Mouse (Mus musculus) lung, postnatal 0 days (tissue): ENCODE results near the gene S100b. TPM values are rescaled to one million over a fixed set of nuclear protein-coding genes. Genes with fewer than 3 reads are reported as not detected.

Source experiments
- ATAC-seq: fragments of 200-750 bp; cut with Nextera tagmentation; 2 replicates; pipeline ENCODE4 v1.8.0; 2017; ENCODE audit warnings: moderate library complexity
- DNase-seq: peaks from one replicate; pipeline ENCODE4 v3.0.0-alpha.2; 2016; ENCODE audit warnings: low spot score
- H3K27ac ChIP-seq: fragments of 300-500 bp; sonication (generic); 2 replicates; pipeline ENCODE4 v1.5.1; 2014; ENCODE audit warnings: antibody characterized with exemption, mild to moderate bottlenecking, low read length, mixed read lengths
- H3K27me3 ChIP-seq: fragments of 300-500 bp; sonication (generic); replicated peaks from 2 replicates; pipeline ENCODE4 v1.6.1; 2014; ENCODE audit warnings: low read length, mixed read lengths; ENCODE audit not compliant: insufficient read depth
- H3K36me3 ChIP-seq: fragments of 300-500 bp; sonication (generic); 2 replicates; pipeline ENCODE4 v1.6.1; 2014; ENCODE audit warnings: low read length, mixed read lengths; ENCODE audit not compliant: insufficient read depth
- H3K4me1 ChIP-seq: fragments of 300-500 bp; sonication (generic); 2 replicates; pipeline ENCODE4 v1.6.1; 2014; ENCODE audit warnings: antibody characterized with exemption, low read depth, low read length, mixed read lengths; ENCODE audit not compliant: insufficient read depth
- H3K4me2 ChIP-seq: fragments of 300-500 bp; sonication (generic); replicated peaks from 2 replicates; pipeline ENCODE4 v1.6.1; 2014; ENCODE audit warnings: low read depth, mild to moderate bottlenecking, low read length, moderate library complexity, mixed read lengths
- H3K4me3 ChIP-seq: fragments of 300-500 bp; sonication (generic); 2 replicates; pipeline ENCODE4 v1.5.1; 2014; ENCODE audit warnings: low read depth, low read length
- H3K9ac ChIP-seq: fragments of 300-500 bp; sonication (generic); replicated peaks from 2 replicates; pipeline ENCODE4 v1.6.1; 2014; ENCODE audit warnings: low read depth, mild to moderate bottlenecking
- H3K9me3 ChIP-seq: fragments of 300-500 bp; sonication (generic); 2 replicates; pipeline ENCODE4 v1.6.1; 2016; ENCODE audit warnings: low read length, mixed read lengths
- CTCF ChIP-seq: IDR thresholded peaks from 2 replicates; pipeline ENCODE4 v1.5.1; 2016; ENCODE audit warnings: antibody characterized with exemption, mild to moderate bottlenecking
- EP300 ChIP-seq: IDR thresholded peaks from 2 replicates; pipeline ENCODE4 v1.6.1; 2016; ENCODE audit warnings: antibody characterized with exemption, mild to moderate bottlenecking, control low read depth
- WGBS: fragments of 180-500 bp; shearing (Covaris S2); extraction: QIAGEN DNeasy Blood & Tissue Kit; methylation state at CpG from one replicate; pipeline ENCODE4 v1.1.7; 2014; 5-methylcytosine and 5-hydroxymethylcytosine counted together
- polyA plus RNA-seq: library from polyadenylated mRNA; unstranded; fragments of >200 nt; fragmentation: Nextera tagmentation; extraction: Ambion mirVana; gene quantifications from 2 replicates; pipeline ENCODE4 v1.2.1, GENCODE M21; 2015

S100b gene
- polyA plus RNA-seq, 1 experiment from 2014 or later = 1.9 TPM

GRCm38 (mm10) chr10:76246601-76247000 lies 7.1 kb upstream of the S100b start:
- Histone ChIP-seq H3K4me3 (no peak overlapping the region), H3K4me1 (no peaks in the 10 kb centered on the region), H3K36me3 (no peaks in the 10 kb centered on the region), H3K4me2 (no peak overlapping the region), H3K27ac (no peak overlapping the region), H3K27me3 (no peaks in the 10 kb centered on the region), H3K9ac (no peak overlapping the region), H3K9me3 (no peaks in the 10 kb centered on the region)
- TF ChIP-seq EP300 (no peak), CTCF (no peak)
- WGBS = 25% methylated on average over 4 of the region's 4 CpGs
- no peak for ATAC-seq
- DNase-seq = no peak

DNA sequence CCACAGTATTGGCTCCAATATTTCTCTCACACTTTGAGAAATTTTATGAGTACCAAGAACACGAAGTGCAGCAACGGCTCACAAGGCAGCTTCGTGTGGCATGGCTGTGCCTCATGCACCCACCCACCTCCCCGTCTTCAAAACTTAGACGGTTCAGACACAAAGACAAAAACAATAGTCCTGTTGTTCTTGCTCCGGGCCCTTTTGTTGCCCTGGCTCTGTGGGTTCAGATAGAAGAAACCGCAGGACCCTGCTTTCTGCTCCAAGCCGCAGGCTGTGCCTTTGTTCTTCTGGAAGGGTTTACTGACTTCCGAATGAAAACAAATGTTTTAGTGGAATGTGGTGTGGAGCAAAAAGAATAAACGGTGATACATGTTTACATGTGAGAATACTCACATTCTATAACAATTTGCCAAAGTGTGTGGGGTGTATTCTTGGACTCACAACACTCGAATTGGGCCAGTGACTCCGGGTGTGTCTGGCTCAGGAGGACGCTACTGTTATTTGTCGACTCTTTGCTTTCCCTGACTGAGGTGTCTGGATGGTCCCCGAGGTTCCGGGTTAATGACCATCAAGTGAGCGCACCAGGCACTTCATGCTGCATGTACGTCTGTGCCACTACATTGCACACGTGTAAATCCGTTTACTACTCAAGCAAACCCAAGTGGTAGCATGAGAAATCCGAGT lies 5.5 kb upstream of the S100b start:
- no peak overlapping the region for H3K4me3 ChIP-seq
- no peak overlapping the region for H3K9ac ChIP-seq
- WGBS = 49% methylated on average over 21 of the region's 21 CpGs
- no peaks in the 10 kb centered on the region for H3K27me3 ChIP-seq
- DNase-seq (no peak), ATAC-seq (no peak)
- no peak for TF ChIP-seq EP300
- TF ChIP-seq CTCF = no peak
- no peak overlapping the region for H3K27ac ChIP-seq
- no peaks in the 10 kb centered on the region for H3K9me3 ChIP-seq
- no peaks in the 10 kb centered on the region for H3K36me3 ChIP-seq
- 0 out of 2 replicates have a peak, but pooled peaks cover 1% of the 10 kb centered on the region for H3K4me1 ChIP-seq
- H3K4me2 ChIP-seq = no peak overlapping the region

DNA sequence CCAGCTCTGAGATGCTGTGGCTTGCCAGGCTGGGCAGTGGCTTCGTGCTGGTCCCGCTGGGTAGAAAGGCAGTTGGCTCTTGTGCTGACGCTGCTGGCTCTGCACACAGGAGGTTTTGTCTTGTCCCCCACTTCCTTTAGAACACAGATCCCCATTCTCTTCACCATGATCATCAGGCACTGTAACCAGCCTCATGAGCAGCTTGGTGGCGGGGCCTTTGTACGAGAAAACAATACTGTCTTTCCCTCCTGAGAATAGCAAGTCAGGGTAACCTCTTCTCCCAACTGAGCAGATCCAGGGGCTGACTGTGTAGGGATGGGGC lies 5.0 kb upstream of the S100b start:
- no peak for ATAC-seq
- TF ChIP-seq CTCF (no peak), EP300 (no peak)
- Histone ChIP-seq H3K9ac (no peak overlapping the region), H3K36me3 (no peaks in the 10 kb centered on the region), H3K4me2 (no peak overlapping the region), H3K27me3 (no peaks in the 10 kb centered on the region), H3K27ac (no peak overlapping the region), H3K4me3 (no peak overlapping the region), H3K4me1 (0 out of 2 replicates have a peak, but pooled peaks cover 6% of the 10 kb centered on the region), H3K9me3 (no peaks in the 10 kb centered on the region)
- no peak for DNase-seq
- WGBS = 87% methylated on average over 5 of the region's 5 CpGs

DNA sequence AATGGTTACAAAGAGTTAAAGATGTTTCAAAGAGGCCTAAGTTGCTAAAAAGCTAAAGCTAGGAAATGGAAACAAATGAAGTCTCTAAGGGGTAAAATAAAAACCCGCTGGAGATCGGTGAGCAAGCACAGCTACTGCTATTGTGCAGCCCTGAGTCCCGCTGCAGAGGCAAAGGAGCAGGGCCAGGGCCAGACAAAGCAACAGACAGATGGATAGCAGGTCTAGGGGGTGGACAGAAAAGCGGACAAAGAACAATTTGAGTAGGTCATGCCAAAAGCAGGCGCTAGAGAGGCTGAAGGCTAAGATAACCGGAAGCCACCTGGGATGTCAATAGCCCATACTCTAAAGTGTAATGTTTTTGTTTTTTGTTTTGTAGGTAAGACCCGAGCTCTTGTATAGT lies 2.8 kb upstream of the S100b start:
- no peaks in the 10 kb centered on the region for H3K9me3 ChIP-seq
- 0 out of 2 replicates have a peak, but pooled peaks cover 6% of the 10 kb centered on the region for H3K4me1 ChIP-seq
- ATAC-seq (no peak), DNase-seq (no peak)
- TF ChIP-seq CTCF (no peak), EP300 (no peak)
- no peak overlapping the region for H3K9ac ChIP-seq
- 82% methylated on average over 7 of the region's 7 CpGs for WGBS
- no peak overlapping the region for H3K27ac ChIP-seq
- H3K27me3 ChIP-seq = no peaks in the 10 kb centered on the region
- H3K4me3 ChIP-seq = no peak overlapping the region
- no peak overlapping the region for H3K4me2 ChIP-seq
- H3K36me3 ChIP-seq = no peaks in the 10 kb centered on the region

DNA sequence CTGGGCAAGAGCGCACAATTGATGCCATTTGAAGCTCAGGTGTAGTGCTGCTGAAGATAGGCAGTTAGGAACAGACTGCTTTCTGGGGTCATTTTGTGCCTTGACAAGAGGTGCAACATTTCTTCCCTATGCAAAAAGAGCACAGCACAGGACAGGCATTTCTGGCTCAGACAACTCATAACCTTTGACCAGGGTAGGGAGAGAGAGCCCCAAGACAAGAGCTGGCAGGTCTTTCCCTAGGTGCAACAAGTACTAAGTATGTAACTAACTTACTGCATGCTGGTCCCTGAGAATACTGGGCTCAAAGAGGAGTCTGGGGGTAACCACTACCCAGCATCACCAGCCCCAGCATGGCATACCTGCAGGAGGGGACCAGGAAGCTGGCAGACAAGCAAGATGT lies 574 bp upstream of the S100b start:
- no peak for TF ChIP-seq EP300
- no peak for TF ChIP-seq CTCF
- DNase-seq (no peak), ATAC-seq (no peak)
- H3K27ac ChIP-seq = no peak overlapping the region
- no peak overlapping the region for H3K4me3 ChIP-seq
- H3K4me2 ChIP-seq = no peak overlapping the region
- H3K36me3 ChIP-seq = no peaks in the 10 kb centered on the region
- WGBS = 94% methylated on average over 1 of the region's 1 CpGs
- H3K9ac ChIP-seq = no peak overlapping the region
- peaks cover 9% of the 10 kb centered on the region; the same call in 1 of the 2 replicates for H3K4me1 ChIP-seq
- no peaks in the 10 kb centered on the region for H3K9me3 ChIP-seq
- no peaks in the 10 kb centered on the region for H3K27me3 ChIP-seq

DNA sequence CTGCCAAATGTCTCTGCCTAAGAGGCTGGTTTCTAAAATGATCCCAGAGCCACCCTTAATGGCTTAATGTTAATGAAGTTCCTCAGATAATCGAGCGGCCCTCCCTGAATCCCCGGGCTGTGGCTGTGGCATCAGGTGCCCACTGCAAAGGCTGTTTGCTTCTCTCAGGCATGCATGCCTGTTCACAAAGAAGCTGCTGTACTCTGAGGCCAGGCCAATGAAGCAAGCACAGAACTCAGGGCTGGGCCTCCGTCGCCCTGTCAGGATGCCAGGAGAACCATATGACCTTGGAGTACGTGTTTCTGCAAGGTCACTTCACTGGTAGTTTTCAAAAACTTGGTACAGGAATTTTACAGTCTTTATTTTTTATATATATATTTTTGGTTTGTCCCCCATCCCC lies 2.0 kb downstream of the S100b start:
- no peak overlapping the region for H3K4me3 ChIP-seq
- no peaks in the 10 kb centered on the region for H3K36me3 ChIP-seq
- no peak for ATAC-seq
- H3K4me2 ChIP-seq = no peak overlapping the region
- H3K9me3 ChIP-seq = no peaks in the 10 kb centered on the region
- DNase-seq = no peak
- H3K9ac ChIP-seq = no peak overlapping the region
- no peaks in the 10 kb centered on the region for H3K27me3 ChIP-seq
- H3K4me1 ChIP-seq = peaks cover 11% of the 10 kb centered on the region; the same call in 1 of the 2 replicates
- WGBS = 57% methylated on average over 6 of the region's 6 CpGs
- TF ChIP-seq CTCF = no peak
- TF ChIP-seq EP300 = no peak
- H3K27ac ChIP-seq = no peak overlapping the region
